Mouse (Mus musculus) cerebellum, adult 2 months (tissue): ENCODE measurements around the gene Sacs. TPM values are rescaled to one million over a fixed set of nuclear protein-coding genes. Genes with fewer than 3 reads are reported as not detected.
"Not testable (repeated sequence)": the region's sequence is repeated elsewhere in the genome, so short reads cannot be mapped to it uniquely, and the experiment has no call there.

Experiments
- DNase-seq, 2 experiments: peaks; one replicate each; pipeline ENCODE4 v3.0.0; 2021
- H3K27ac ChIP-seq: fragments of 200-500 bp; 2 replicates; pipeline ENCODE4 v1.5.1; 2012; ENCODE audit warnings: low read length, control low read depth, inconsistent platforms; ENCODE audit not compliant: insufficient read depth
- H3K27me3 ChIP-seq: fragments of 200-500 bp; 2 replicates; pipeline ENCODE4 v1.6.1; 2012; ENCODE audit warnings: inconsistent platforms, mild to moderate bottlenecking, low read length, moderate library complexity; ENCODE audit not compliant: control insufficient read depth, insufficient read depth
- H3K4me1 ChIP-seq: fragments of 200-500 bp; 2 replicates; pipeline ENCODE4 v1.6.1; 2011; ENCODE audit warnings: low read length; ENCODE audit not compliant: control insufficient read depth, insufficient read depth
- H3K4me3 ChIP-seq: fragments of 200-500 bp; replicated peaks from 2 replicates; pipeline ENCODE3; 2011; ENCODE audit warnings: mild to moderate bottlenecking, low read depth, low read length, control low read depth; ENCODE audit not compliant: insufficient read depth
- CTCF ChIP-seq: fragments of 200-500 bp; IDR thresholded peaks from 2 replicates; pipeline ENCODE4 v1.5.1; 2011; ENCODE audit warnings: low read depth, mild to moderate bottlenecking, control low read depth, low read length, moderate library complexity, borderline replicate concordance; ENCODE audit not compliant: insufficient read depth
- POLR2A ChIP-seq: fragments of 200-500 bp; IDR thresholded peaks from 2 replicates; pipeline ENCODE4 v1.6.1; 2011; ENCODE audit warnings: low read length, control low read depth, borderline replicate concordance; ENCODE audit not compliant: insufficient read depth
- WGBS: fragments of 180-500 bp; shearing (Covaris S2); methylation state at CpG from one replicate; pipeline ENCODE4 v1.1.7; 2018; 5-methylcytosine and 5-hydroxymethylcytosine counted together
- polyA plus RNA-seq: library from polyadenylated mRNA; depleted of rRNA; stranded (reverse); fragments of >200 nt; gene quantifications from 2 replicates; pipeline ENCODE4 v1.2.3, GENCODE M21; 2012

The Sacs gene
- polyA plus RNA-seq, 1 experiment, result 18.4 TPM

DNA sequence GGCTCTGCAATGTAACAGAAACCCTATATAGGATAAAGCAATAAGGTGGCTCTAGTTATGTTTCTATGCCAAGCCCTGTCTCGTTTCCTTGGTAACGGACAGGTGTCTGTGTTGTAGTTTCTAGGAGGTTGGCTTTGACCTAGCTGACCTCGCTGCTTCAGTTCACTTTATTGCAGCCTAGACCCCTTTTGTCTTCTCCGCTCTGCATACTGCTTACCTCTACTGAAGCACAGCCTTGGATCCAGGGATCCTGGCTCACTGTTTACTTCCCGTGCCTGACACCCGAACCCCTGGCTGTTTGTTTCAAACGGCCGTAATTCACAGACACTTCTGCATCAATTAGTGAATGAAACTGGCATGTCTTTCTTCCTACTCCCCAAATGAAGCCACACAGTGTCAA lies 5.1 kb downstream of the Sacs start:
- WGBS, result 67% methylated on average over 8 of the region's 8 CpGs
- TF ChIP-seq POLR2A, result no peak
- TF ChIP-seq CTCF, result no peak

DNA sequence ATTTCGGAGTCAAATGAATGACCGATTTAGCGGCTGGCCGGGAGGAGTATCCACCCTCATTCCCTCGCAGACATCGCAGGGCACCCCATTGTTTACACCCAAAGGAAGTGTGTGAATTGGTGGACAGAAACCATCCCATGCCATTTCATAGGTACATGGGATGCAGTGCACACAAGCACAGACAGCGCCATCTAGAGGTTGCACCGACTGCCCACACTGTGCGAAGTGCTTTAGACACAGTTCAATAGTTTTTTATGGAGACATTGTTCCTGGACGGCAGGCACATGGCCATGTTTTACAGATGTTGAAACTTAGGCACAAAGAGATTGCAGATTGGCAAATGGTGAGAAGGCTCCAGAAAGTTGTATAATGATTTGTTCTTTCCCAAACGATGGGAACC lies 5.6 kb downstream of the Sacs start:
- Histone ChIP-seq H3K27ac (no peak overlapping the region), H3K27me3 (no peaks in the 10 kb centered on the region), H3K4me1 (no peaks in the 10 kb centered on the region), H3K4me3 (peak overlapping the region; percentile 58)
- TF ChIP-seq POLR2A (no peak), CTCF (peak; percentile 74)
- peak; percentile 29 to 46 for DNase-seq
- 49% methylated on average over 11 of the region's 11 CpGs for WGBS

More for the DNA sequence above, 5.1 kb downstream of the Sacs start:
- Histone ChIP-seq H3K4me3 (peak overlapping the region; percentile 58), H3K27me3 (no peaks in the 10 kb centered on the region), H3K4me1 (no peaks in the 10 kb centered on the region), H3K27ac (no peak overlapping the region)
- no peak for DNase-seq

DNA sequence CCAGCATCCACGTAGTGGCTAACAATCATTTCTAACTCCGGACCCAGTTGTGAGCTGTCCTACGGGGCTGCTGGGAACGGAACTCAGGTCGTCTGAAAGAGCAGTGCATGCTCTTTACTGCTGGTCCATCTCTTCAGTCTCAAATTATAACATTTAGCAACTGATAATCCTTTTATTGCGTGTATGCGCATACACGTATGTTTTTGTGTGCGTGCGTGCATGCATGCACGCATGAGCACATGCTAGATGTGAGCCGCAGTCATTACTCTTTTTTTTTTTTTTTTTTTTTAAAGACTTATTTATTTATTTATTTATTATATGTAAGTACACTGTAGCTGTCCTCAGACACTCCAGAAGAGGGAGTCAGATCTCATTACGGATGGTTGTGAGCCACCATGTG lies 12.2 kb downstream of the Sacs start:
- H3K27ac ChIP-seq, DNase-seq, H3K4me3 ChIP-seq, H3K4me1 ChIP-seq, H3K27me3 ChIP-seq: not testable (repeated sequence)
- 94% methylated on average over 12 of the region's 13 CpGs for WGBS

DNA sequence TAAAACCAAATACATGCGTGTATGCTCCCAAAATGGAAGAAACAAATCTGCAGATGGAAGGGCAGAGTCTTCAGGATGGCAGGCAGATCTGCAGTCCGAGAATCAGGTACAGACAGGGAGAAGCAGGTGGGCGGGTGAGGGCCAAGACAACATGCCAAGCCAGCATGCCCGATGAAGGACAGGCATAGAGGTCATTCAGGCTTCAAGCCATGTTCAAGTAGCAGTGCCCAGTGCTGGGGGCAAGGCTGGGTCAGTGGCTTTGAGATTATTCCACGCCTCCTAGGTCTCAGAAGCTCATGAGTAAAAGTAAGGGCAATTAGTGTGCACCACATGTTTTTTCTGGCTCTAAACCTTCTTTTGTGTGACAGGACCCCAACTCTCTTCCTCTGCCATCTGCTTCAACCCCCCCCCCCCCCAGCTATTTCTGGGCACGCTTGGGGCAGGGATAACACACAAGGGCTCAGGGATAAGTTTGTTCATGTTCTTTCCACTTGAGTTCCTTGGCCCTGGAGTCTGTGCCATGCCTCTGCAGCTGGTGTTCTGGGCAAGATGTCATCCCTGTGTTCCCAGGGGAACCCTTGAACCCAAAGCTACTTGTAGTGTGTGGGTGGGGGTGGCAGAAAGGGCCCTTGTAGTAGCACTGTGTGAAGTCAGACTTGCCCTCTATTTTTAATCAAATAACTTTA lies 16.8 kb downstream of the Sacs start:
- TF ChIP-seq CTCF (no peak), POLR2A (no peak)
- H3K27ac ChIP-seq, result no peak overlapping the region
- WGBS, result 37% methylated on average over 6 of the region's 6 CpGs
- peaks cover 3% of the 10 kb centered on the region; the same call in 1 of the 2 replicates for H3K4me1 ChIP-seq
- peak in 1 of 2 experiments; percentile 35 for DNase-seq
- H3K4me3 ChIP-seq, result no peak overlapping the region
- H3K27me3 ChIP-seq, result no peaks in the 10 kb centered on the region

DNA sequence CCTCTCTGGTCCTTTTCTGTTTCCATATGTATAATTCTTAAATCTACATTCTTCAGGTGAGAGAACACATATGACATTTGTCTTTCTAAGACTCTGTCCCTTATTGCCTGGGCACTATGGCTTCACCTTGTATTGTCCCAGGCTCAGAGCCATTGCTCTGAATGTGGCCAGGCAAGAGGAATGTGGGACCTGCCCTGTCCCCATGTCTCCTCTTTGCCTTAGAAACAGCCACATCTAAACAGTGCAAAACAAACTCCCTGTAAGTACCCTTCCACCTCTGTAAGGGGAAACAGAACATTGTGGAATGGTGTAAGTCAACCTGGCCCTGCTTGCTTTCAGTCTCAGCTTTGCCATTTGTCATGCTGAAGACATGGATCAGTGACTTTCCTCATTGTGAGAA lies 17.4 kb downstream of the Sacs start:
- no peak overlapping the region for H3K27ac ChIP-seq
- TF ChIP-seq POLR2A (no peak), CTCF (no peak)

DNA sequence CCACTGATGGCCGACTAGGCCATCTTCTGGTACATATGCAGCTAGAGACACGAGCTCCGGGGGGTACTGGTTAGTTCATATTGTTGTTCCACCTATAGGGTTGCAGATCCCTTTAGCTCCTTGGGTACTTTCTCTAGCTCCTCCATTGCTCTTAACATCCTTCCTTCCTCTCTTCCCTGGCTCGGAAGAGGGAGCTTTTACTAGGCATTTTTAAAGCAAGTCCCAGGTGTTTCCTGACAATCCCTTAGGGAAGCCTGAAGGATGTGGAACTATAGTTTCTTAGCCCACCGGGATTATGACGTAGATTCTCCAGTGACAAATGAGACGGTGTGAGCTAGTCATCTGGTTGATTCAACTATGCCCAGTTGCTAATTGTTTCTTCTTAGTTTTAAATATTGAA lies 19.2 kb downstream of the Sacs start:
- WGBS, result 84% methylated on average over 7 of the region's 7 CpGs
- H3K4me3 ChIP-seq, H3K27me3 ChIP-seq, DNase-seq, H3K27ac ChIP-seq: not testable (repeated sequence)
- peaks cover 17% of the 10 kb centered on the region for H3K4me1 ChIP-seq

More for the DNA sequence above, 17.4 kb downstream of the Sacs start:
- H3K4me1 ChIP-seq, result peaks cover 5% of the 10 kb centered on the region; the same call in 1 of the 2 replicates
- H3K27me3 ChIP-seq, result no peaks in the 10 kb centered on the region
- H3K4me3 ChIP-seq, result no peak overlapping the region
- no peak for DNase-seq

DNA sequence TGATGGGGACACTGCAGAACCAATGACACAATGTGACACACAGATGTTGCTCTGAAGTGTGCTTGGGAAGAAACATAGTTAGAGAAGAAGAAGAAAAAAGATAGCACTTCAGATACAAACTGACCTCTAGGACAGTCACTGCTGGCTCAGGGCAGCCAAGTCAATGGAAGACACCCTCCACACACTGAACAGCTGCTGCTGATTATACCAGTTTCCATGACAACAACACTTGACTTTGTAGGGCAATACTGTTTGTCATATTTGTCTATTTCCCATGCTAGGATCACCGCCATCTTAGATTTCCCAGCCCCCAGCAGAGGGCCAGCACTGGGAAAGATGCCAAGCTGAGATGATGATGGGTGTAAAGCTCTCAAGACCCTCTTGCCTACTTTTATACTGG lies 22.7 kb downstream of the Sacs start:
- no peak for TF ChIP-seq POLR2A
- TF ChIP-seq CTCF, result no peak
- Histone ChIP-seq H3K27me3 (no peaks in the 10 kb centered on the region), H3K27ac (no peak overlapping the region), H3K4me1 (peaks cover 18% of the 10 kb centered on the region), H3K4me3 (no peak overlapping the region)
- 94% methylated on average over 1 of the region's 1 CpGs for WGBS
- peak in 1 of 2 experiments; percentile 11 for DNase-seq

DNA sequence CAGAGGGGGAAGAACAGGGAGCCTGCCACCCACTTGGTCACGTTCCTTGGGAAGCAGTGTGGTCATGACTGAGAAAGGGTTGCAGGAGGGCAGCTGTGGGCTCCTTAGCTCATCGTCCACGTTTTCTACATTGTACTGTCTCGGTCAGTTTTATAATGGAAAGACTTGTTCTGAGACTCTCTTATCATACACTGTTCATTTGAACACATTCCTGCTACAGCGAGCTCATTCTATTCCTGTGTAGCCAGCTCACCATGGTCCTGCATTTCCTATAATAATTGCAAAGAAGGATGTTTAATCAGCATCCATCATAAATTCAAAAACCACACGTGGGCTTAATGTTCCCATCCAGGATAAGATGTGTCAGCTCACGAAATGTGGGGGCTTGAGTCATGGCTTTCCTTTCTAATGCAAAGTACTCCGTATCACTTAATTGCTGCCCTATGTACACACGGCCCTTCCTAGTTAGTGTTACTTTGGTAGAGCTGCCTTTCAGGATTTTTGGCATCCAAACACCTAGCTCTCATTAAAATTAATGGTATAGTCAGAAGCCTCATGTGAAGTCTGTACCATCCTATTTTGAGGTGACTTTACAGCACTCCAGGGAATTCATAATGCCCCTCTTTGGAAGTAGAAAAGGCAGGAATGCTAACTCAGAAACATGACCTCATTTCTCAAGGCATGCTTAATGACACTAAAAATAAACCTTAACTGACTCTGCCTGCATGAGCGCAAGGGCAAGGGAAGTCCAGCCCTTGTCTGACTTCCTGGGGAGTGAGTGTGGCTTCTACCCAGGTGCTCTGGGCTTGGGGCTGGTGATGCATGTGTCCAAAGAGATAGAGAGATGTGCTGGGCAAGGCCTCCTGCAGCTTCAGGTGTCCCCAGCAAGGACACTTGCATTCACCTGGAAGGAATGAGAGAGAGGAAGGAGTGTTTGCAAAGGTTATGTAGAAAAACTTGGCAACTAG lies 23.4 kb downstream of the Sacs start:
- 63% methylated on average over 10 of the region's 10 CpGs for WGBS

More for the DNA sequence above, 23.4 kb downstream of the Sacs start:
- H3K27me3 ChIP-seq, result no peaks in the 10 kb centered on the region
- peak overlapping the region; percentile 89 for H3K27ac ChIP-seq
- H3K4me3 ChIP-seq, result no peak overlapping the region
- TF ChIP-seq POLR2A (no peak), CTCF (no peak)
- DNase-seq, result peak; percentile 28 to 39
- peaks cover 18% of the 10 kb centered on the region for H3K4me1 ChIP-seq
